Mouse (Mus musculus) megakaryocyte, adult 5-6 weeks (primary cell): ENCODE data around the gene Mgat5. TPM values are rescaled to one million over a fixed set of nuclear protein-coding genes. Genes with fewer than 3 reads are reported as not detected.

ENCODE experiments used
- ATAC-seq: 2 replicates; pipeline ENCODE4 v1.8.0; 2016; ENCODE audit warnings: mild to moderate bottlenecking, inconsistent platforms; ENCODE audit not compliant: poor library complexity, severe bottlenecking
- total RNA-seq, 2 experiments: library from RNA; stranded (forward) in 1 of 2; stranded (reverse) in 1 of 2; fragments of 153-499, 151-499 nt in 1 of 2; fragments of 221-1000, 200-1000 nt in 1 of 2; gene quantifications; 2 replicates each; pipeline versions ENCODE4 v1.2.3 to v1.2.4; 2015 to 2017

Gene Mgat5
- total RNA-seq, 2 experiments from 2014 or later: 14.4 to 15.9 TPM

DNA sequence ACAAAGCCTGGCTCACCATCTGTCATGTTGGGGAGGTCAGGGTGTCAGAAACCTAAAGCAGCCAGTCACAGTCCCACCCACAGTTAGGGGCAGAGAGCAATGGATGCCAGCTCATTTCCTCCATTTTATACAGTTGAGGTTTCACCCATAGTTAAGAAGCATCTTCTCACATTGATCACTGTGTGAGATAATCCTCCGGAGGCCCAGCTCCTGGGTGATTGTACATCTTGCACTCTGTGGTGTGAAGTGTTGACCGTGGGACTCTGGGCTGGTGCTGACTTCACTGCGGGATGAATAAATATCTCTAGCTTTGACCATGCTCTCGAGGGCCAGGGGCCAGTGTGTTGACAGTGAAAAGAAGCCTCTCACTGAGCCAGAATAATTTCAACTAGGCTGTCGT is 99.0 kb downstream of the Mgat5 start:
- no peak for ATAC-seq

DNA sequence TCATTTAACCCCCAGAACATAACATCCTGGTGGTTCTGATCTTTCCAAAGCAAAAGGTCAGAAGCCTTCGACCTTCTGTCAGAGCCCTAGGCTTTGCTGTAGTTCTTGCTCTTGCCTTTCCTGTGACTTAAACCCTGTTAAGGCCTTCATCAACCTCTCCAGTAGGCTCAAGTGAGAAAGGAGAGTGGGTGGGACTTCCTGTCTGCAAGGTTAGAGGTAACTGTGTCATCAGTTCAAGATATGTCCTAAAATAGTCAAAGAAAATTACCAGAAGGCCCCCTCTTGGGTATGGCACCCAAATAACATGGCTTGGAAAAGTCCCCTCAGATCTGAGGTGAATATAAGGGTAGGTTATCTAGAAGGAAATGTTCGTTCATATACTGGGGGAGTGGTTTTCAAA is 99.5 kb downstream of the Mgat5 start:
- no peak for ATAC-seq

DNA sequence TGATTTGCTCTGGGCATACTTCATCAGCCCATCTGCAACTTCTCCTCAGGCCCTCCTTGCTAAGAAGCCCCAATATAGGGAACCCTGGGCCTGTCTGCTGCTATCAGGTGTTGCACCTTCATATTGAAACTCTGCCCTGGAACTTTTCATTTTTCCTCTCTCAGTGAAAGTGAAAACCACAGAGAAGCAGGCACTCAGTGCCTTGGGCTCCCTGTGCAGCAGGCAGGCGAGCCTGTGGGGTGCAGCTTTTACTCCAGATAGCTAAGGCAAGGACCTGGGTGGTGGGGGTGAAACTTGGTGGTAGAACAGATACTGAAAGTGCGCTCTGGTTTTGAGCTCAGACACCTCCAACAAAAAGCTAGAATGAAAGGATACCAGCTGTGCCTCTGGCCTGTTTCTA is 100.8 kb downstream of the Mgat5 start:
- peak; percentile 14; the same call in 1 of the 2 replicates for ATAC-seq

DNA sequence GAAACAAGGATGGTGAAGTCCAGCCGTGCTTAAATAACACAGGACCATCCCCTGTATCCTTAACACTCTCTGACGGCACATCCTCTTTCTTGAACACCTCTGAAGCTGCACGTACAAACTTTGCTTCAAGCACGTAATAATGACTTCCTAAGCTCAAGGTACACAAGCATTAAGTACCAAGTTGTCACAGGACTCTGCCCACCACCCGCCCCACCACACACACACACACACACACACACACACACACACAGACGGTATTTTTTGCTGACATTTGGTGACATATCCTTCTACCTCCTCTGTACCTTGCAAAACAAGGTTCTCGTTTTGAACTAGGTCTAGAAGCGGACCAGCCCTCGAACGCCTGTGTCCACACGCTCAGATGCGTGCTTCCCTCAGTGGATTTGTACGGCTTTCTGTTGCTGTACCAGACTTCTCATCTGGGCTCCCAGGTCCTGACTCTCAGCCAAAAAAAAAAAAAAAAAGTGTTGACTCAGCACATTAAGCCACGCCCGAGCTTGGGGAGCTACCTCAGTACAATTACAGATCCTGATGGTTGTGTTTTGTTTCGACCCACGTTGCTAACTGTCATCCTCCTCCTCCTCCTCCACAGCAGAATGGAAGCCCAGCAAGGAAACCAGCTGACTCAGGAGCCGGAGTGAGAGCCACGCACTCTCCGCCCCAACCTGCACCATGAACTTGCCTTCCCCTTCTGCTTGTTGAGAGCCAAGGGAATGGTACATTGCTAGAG is 101.4 kb downstream of the Mgat5 start:
- peak; percentile 33 for ATAC-seq

DNA sequence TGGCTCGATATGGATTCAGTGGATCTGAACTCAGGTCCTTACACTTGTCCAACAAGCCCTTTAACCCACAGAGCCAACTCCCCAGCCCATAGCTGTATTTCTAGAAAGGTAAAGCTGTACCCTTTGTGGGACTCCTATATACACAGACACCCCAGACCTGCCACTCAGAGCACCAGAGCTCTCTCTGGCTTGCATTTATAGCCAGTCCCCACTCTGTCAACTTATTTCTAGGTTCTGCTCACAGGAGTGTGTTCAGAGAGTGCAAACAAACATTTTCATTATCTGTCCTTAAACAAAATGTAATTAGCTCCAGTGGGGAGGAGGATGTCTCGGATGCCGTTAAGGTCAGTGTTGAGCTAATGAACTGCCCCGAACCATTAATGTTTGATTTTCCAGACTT is 102.5 kb downstream of the Mgat5 start:
- no peak for ATAC-seq

DNA sequence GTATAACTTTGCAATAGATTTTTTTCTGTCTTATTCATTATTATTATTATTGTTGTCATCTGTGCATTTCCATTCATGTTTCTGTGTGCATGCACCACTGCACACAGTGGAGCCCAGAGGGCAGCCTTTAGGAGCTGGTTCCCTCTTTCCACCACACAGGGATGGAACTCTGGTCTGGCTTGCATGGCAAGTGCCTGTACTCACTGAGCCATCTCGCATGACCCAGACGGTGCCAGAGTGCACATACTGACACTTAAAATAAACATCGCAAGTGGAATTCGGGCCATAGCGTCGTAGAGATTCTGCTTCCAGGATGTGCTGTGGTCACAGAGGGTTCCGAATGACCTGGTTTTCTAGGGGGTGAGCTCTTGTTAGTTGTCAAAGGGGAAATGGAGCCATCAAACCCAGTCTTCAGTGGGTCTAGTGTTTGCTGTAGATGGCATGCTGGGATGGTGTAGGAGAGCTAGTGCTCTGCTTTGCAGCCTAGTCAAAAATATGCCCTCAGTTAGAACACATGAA is 103.5 kb downstream of the Mgat5 start:
- no peak for ATAC-seq

DNA sequence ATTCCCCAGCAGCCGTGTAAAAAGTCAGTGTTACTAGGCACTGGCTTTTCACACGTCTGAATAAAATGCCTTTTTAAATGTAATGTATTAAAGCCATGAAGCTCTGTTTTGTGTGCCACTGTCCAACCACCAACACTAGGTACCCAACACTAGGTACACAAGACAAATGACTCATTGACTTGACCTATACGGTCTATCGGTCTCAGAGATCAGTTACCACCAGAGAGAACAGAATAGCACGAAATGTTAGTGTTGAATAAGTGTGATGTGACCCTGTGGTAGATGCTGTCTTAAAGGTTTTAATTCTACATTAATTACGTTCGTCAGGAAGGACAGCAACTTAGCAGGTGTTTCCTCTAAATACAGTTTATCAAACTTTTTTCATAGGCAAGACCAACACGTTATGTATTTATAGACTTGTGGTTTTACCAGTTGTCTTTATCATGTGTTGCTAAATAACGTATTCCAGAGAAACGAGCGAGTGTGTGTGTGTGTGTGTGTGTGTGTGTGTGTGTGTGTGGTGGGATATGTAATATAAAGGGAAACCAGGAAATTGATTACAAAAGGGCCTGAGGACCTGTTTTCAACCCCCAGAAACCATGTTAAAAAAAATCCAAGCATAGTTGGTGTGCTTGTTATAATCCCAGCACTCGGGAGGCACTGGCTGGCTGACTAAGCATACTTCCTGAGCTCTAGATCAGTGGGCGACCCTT is 104.3 kb downstream of the Mgat5 start:
- ATAC-seq: 0 out of 2 replicates have a peak, but pooled peaks have one; percentile 11

DNA sequence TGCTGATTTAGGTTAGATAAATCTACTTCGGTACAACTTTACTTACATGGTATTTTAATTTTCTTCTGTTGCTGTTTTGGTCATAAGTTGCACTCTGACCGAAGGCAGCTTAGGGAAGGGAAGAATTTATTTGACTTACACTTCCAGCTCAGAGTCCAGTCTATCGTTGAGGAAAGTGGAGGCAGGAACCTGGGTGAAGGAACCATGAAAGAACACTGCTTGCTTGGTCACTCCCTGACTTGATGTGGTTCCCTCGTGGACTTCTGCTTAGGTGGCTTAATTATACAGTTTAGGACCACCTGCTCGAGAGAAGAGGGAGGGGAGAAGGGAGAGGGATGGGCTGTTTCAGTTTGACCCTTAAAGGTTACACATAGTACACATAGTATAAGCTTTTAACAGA is 105.2 kb downstream of the Mgat5 start:
- ATAC-seq: no peak

DNA sequence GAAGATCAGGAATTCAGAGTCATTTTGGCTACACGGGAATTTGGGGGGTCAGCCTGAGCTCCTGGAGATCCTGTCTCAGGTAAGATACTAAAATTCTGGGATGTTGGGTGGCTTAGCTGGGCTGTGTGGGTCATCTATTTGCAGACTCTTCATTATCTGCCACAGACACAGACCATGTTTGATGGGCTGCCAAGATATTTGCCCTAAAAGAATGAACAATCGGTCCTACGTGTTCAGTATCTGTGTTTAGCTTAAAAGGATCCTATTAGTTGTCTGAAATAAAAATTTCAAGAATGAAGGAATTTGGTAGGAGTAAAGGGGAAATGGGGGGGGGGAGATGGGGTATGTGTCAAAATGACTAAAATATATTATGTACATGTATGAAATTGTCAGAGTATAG is 105.9 kb downstream of the Mgat5 start:
- no peak for ATAC-seq

DNA sequence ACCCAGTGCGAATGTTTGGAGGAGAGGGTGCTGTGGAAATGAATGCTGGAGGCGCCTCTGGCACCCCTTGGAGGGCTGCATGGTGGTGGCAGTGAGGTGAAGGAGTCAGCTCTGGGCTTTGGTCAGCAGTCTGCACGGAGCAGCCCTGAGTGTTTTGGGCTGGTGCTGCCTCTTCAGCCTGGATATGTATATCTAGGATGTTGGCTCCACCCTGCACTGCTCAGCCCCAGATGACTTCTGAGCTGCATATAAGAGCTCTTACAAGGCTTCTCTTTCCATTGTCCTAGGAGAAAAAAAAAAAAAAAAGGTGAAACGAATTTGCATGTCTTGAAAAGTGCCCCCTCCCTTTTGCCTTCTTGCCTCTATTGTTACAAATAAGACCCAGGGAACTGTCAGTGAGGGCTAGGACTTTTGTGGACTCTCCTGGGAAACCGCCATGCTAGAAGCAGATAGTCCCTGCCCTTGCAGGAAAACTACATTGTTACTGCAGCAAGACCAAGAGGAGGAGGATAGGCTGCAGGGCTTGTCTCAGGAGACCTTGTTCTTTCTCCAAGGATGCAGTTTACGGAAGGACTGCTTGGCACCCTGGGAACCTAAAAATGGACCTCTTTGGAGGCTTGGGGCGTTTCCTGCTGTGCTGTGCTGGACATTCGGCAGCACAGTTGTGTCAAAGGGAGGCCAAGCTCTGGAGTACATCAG is 109.0 kb downstream of the Mgat5 start:
- no peak for ATAC-seq

DNA sequence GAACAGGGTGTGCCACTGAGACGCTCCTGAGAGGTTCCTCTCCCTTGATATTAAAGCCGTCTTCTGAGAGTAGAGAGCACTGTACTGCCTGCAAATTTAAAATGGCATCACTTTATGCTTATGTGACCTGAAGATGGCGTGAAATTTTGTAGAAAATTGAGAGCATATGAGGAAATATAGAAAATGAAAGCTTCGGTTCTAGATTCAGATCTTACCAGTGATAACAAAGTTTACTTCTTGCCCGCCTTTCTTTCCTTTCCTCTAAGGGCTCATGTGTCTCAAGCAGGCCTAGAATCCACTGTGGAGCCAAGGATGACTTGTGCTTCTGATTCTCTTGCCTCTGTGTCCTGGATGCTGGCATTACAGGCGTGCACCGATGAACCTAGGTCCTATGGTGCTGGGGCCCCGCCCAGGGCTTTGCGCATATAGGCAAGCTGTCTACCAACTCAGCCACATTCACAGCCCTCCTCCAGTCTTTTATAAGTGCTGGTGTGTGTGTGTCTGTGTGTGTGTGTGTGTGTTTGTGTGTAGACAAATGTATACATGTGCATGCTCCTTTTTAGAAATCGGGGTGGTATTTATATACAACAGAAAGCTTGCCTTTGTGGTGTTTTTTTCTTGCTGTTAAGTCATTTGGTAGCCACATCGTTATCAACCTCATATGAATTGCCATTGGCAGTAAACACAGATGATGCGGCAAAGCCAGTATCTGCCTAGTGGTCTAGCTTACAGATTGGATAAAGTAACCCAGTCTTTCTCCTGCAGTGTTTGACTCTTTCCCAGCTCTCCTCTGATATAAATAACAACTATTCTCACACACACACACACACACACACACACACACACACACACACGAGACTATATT is 111.2 kb downstream of the Mgat5 start:
- ATAC-seq: no peak

DNA sequence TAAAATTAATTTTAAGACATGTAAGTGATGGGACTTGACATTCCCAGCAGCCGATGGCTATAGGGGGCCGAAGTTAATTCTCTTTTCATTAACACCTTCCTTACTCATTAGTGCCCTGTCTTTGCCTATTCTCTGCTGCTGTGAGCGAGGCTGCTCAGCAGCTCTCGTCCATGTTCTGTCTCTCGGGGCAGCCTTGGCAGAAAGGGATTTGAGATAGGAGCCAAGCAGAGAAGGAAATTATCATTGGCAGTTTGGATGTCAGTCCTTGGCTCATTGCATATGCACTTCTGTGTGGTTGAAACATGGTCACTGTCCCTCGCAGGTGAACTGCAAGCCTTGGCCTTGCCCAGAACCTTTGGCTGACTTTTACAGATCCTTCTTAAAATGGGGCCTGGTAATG is 111.8 kb downstream of the Mgat5 start:
- no peak for ATAC-seq

DNA sequence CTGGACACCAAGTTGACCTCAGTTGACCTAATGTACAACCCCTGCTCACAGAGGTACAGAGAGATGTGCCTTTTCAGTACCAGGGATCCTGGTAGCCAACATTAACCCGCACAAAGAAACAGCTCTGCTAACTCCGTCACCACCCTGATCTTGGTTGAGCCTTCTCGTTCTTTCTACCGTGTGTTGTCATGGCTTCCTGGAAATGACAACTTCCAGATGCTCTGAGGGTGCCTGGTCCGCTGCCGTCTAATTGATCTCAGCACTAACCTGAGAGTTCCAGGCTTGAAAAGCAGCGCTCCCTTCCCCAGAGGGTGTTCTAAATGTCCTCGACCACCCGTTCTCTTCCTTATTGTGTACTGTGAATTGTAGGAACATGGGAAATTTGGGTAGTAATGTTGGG is 112.7 kb downstream of the Mgat5 start:
- ATAC-seq: no peak

DNA sequence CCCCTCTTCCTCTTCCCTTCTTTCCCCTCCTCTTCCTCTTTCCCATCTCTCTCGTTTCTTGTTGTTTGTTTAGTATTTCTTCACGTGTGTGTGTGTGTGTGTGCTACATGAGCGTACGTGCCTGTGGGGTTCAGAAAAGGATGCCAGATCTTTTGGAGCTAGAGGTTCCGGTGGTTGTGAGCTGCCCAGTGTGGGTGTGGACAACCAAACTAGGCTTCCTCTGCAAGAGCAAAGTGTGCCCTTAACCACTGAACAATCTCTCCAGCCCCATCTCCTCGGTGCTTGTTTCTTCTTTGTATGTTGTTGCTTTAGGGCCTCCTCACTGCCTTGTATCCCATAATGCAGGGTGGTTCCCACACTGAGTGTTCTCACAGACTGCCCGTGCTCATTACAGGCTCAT is 113.7 kb downstream of the Mgat5 start:
- ATAC-seq: peak; percentile 17; the same call in 1 of the 2 replicates

DNA sequence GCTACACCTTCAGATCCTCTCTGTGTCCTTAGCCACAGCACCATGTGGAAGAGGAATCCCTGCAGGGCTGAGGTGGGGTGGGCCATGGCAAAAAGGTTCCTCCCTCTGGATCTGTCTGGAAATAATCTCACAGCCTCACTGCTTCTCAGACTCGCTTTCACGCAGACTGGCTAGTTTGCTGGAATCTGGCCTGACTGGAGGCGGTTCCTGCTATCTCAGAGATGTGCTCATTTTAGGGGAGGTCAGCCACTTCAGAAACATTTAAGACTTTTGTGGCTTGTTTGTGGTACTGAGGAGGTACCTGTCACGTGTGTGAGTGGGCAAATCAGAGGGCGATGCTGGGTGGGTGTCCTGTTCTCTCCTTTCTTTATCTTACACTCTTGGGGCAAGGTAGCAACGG is 115.0 kb downstream of the Mgat5 start:
- ATAC-seq: peak; percentile 23

DNA sequence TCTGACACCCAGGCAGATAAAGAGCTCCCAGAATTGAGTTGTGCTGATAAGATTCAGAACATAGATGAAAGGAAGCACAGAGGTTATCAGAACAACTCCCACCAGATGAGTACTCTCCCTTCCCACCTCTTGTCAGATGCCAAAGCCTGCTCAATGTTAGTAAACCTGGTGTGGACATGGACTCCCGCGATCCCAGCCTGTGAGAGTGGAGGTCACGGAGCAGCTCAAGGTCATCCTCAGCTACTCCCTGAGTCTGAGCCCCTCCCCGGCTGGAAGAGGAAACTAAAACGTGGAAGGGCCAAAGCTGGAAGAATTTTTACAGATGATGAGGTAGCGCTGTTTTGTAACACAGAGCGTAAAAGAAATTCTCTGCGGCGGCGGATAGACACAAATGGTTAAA is 116.1 kb downstream of the Mgat5 start:
- no peak for ATAC-seq

DNA sequence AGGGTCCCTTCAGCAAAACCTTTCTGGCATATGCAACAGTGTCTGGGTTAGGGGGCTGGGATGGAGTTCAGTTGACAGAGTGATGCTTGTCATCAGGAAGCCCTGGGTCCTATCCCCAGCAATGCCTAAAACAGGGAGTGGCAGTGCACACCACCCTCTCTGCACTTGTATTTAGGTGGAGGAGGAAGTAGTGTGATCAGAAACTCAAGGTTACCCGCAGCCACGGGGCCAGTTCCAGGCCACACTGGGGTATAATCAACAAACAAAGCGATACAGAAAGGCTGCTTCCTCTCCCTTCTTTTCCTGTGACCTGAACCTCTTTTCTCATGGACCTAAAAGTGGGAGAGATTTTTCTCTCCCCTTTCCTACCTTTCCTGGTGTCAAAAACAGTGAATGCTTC is 116.8 kb downstream of the Mgat5 start:
- ATAC-seq: peak; percentile 67

DNA sequence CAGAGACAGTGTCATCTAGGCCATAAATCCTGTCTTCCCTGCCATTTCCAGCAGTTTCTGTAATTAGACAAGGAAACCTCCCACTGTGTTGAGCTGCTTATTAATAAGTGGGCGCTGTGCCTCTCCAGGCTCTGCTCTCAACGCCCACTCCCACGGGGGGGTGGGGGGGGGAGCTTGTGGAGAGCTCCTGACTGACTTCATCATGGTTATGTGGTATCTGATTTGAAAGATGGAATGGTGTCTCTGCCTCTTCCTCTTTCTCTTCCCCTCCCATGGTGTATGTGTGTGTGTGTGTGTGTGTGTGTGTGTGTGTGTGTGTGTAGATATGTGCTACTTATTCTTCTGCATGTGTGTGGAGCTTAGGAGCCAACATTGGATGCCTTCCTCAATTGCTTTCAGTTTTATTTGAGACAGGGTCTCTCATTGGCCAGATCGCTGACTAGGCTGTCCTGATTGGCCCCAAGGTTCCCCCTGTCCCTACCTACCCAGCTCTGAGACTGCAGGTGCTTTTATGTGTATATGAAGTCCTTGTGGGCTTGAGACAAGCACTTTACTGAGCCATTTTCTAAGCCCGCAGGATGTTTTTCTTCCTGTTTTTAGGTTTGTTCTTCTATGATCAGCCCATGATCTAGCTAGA is 117.5 kb downstream of the Mgat5 start:
- peak; percentile 33 for ATAC-seq

DNA sequence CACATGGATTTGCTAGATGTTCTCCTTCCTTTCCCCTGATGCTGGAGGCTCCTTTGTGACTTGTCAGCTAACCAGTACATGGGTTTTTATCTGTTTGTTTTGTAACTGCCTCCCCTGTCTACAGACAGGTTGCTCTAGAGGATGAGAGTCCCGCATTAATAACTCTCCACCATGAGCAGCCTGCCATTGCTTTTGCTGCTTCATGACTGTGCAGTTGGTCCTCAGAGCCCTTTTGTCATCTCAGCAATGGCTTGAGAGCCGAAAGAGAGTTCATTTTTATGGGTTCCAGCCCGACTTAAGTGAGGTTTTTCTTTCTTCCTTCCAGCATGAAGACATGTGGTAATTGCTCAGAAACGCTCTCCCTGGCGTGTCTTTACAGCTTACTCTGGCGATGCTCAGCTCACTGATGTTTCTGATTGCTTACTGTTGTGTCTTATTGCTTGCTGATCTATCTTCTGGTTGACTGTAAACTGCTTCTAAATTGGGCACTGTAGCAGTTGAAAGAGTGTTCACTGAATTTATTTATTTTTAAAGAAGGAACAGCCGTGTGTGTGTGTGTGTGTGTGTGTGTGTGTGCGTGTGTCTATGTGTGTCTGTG is 120.9 kb downstream of the Mgat5 start:
- ATAC-seq: no peak

DNA sequence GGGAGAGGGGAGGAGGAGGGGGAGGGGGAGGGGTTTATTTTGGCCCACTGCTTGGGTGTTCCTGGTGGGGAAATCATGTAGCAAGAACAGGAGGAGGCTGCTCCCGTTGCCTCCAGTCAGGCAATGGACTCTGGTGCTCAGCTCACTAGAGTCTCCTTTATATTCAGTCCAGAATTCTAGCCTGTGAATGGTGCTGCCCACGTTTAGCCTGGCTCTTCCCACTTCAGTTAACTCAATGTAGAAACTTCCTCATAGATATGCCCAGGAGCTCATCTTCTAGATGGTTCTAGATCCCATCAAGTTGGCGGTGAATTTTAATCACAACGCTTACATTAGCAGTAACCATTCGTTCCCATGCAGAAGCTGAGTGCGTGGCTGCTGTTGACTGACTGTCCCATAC is 123.0 kb downstream of the Mgat5 start:
- ATAC-seq: no peak
